24 mouse cellular contexts compared by ENCODE assay signal in genomic region chr3:158340808-158341207, GRCm38 (mm10).
"Had no signal": no experiment of that assay in that cellular context is flagged by ENCODE, and none has a peak within 500 bp of the region (broad histone marks: within the 10 kb centered on the region; RNA-seq: fewer than 3 reads in every experiment).

No protein-coding gene starts in this region.

- H3K4me3 ChIP-seq: heart, embryonic 10.5 days; heart, embryonic 12.5 days; hindbrain, embryonic 10.5 days; hindbrain, embryonic 12.5 days; intestine, embryonic 15.5 days; limb, embryonic 13.5 days; limb, embryonic 15.5 days; liver, embryonic 12.5 days had no signal

- H3K27ac ChIP-seq: heart, embryonic 10.5 days; hindbrain, embryonic 10.5 days; hindbrain, embryonic 12.5 days; hindbrain, embryonic 14.5 days; intestine, embryonic 15.5 days; limb, embryonic 13.5 days; limb, embryonic 15.5 days; liver, embryonic 12.5 days; liver, embryonic 14.5 days had no signal

- DNase-seq: gastrocnemius, postnatal 14 days; heart, adult 18-20 months; heart, postnatal 10 days; heart, postnatal 4 days; kidney, adult 18-20 months; kidney, adult 8-10 months; kidney, postnatal 10 days; kidney, postnatal 25 days; layer of hippocampus, adult 9-11 months; layer of hippocampus, postnatal 36 days; left cerebral cortex, postnatal 4 days had no signal

- ATAC-seq: hindbrain, embryonic 16.5 days; inflammation-experienced regulatory T-cells, adult 6 months; intestine, embryonic 15.5 days; intestine, postnatal 0 days; liver, embryonic 12.5 days had no signal

- H3K4me1 ChIP-seq: heart, embryonic 10.5 days; heart, embryonic 12.5 days; hindbrain, embryonic 10.5 days; hindbrain, embryonic 12.5 days; intestine, embryonic 15.5 days; limb, embryonic 13.5 days; limb, embryonic 15.5 days; liver, embryonic 12.5 days had no signal
